Mouse (Mus musculus) c-Kit-positive CD71-positive TER-119-positive erythroid progenitor cells, embryonic 14.5 days (primary cell): Measurements from ENCODE around the gene Dnaaf5.

Experiments used
- DNase-seq: peaks from one replicate; pipeline ENCODE4 v3.0.0-alpha.2; 2013; ENCODE audit warnings: low spot score

The Dnaaf5 gene

DNA sequence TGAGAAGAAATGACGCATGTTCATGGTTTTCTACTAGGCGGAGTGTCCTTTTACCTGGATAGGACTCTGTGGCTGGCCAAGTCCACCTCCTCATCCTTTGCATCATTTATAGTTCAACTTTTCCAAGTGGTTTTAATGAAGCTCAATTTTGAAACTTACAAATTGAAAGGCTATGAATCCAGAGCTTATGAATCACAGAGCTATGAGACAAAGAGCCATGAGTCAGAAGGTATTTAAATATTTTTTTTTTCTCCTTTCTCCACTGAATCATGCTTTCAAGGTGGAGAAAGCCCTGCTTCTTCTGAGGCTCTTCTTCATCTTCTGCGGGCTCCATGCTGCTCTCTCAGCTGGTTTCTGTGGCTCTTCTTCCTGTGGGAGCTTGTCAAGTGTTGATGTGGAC lies 79.7 kb downstream of the Dnaaf5 start:
- DNase-seq: no peak

DNA sequence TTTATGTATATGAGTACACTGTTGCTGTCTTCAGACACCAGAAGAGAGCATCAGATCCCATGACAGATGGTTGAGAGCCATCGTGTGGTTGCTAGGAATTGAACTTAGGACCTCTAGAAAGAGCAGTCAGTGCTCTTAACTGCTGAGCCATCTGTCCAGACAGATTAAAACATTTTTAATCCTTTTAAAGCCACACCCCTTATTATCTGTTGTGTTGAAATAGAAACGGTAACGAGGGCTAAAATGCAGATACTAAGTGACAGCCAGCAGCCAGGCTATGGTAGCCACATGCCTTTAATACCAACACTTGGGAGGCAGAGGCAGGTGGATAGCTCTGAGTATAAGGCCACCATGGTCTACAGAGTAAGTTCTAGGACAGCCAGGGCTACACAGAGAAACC lies 82.1 kb downstream of the Dnaaf5 start:
- DNase-seq: no peak

DNA sequence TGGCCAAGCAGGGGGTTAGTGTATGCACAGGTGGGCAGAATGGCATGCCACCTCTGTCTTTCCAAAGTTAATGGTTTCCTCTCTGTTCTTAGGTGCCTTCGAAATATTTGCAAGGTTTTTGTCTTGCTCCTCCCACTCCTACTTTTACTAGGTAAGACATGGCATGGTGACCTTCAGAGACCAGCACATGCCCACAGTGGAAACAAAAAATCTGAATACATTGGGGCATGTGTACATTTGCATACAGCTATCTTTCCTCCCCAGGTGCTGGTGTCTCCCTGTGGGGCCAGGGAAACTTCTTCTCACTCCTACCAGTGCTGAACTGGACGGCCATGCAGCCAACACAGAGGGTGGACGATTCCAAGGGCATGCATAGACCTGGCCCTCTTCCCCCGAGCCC lies 84.4 kb downstream of the Dnaaf5 start:
- no peak for DNase-seq
